Mouse (Mus musculus): ENCODE measurements at regions not wholly inside any gene's neighbourhood (a gene's known extent, or its start where the extent isn't known, plus 50 kb on each side); places are given as distances from the start of the nearest gene placed in this dataset.
"Not testable (repeated sequence)": the region's sequence is repeated elsewhere in the genome, so short reads cannot be mapped to it uniquely, and the experiment has no call there.

DNA sequence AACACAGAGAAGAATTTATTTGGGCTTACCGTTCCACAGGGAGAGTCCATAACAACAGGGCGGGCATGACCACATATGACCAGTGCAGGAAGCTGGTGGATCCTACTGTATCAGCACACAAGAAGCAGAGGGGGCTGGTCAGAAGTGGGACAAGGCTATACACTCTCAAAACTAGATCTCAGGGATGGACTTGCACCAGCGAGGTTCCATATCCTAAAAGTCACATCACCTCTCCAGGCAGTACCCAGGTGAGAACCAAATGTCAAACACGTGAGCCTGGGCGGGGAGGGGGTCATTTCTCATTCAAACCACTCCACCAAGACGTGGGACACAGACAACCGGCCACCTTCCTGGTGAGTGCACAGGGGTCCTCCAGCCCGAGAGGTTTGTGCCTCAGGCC is 167.9 kb downstream of the Basp1 start:
- DNase-seq (ENCODE audit: low spot score in 2 of 2) = no peak

- no peak for DNase-seq (ENCODE audit: low spot score in 2 of 2)
These were observed 175.6 kb downstream of the Basp1 start for GRCm38 (mm10) chr15:25237665-25238664.

DNA sequence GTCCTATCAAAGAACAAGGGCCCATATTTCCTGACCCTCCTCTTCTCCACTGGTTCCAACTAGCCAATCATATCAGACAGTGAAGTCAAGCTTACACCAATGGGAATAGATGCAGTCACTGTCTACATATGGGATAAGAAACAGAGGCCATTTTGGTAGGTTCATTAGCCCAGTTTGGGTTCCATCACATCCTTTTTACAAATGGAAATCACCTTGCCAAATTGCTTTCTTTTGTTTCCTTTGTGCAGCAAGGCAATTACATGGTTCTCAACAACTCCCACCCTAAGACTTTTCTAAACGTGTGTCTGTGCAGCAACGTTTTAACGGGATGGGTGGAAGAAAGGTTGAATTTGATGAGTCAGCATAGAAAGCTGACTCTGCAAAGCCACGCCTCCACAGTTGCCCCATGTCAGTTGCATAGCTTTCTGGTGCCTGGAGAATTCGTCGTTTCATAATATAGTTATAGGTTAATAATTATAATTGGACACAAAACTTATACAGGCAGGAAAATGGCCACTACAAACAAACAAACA is 177.3 kb downstream of the Basp1 start:
- DNase-seq (ENCODE audit: low spot score in 2 of 2) = no peak

- DNase-seq (ENCODE audit: low spot score in 2 of 2) = no peak
These were observed 179.4 kb downstream of the Basp1 start for GRCm38 (mm10) chr15:25234064-25234700.

DNA sequence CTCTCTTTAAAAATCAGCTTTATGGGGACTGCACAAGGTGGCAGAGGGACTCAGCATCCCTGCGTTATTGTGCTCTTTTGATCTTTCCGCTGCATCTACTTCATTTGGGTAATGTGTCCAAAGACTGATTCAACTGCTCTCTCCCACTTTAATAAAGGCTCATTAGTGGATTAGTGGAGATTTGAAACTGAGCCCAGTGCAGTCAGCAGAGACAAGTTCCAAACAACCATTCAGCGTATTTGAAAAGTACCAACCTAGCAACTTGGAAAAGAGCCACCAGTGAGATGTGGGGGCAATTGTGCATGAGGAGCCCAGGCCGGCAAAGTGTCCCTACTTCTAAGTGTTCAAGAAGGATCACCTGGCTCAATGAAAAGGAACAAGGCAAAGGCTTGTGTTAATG is 183.4 kb downstream of the Basp1 start:
- DNase-seq (ENCODE audit: low spot score in 2 of 2) = no peak

DNA sequence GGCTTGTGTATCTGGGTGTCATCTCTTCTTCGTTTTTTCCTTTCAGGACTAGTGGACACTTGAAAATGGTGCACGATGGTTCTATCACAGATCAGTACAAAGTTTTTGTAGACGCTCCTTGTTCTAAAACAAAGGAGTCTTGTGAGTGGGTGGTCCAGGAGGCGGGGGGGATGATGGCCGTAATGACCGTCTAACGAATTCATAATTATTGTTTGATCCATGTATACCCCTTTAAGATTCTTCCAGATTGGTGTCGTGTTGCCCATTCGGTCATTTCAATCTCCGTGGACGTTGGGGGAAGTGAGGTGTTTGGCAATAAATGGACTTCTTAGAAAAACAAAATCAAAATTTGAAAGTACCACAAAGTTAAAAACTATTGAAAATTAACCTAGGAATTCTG is 183.8 kb downstream of the Basp1 start:
- no peak for DNase-seq (ENCODE audit: low spot score in 2 of 2)

DNA sequence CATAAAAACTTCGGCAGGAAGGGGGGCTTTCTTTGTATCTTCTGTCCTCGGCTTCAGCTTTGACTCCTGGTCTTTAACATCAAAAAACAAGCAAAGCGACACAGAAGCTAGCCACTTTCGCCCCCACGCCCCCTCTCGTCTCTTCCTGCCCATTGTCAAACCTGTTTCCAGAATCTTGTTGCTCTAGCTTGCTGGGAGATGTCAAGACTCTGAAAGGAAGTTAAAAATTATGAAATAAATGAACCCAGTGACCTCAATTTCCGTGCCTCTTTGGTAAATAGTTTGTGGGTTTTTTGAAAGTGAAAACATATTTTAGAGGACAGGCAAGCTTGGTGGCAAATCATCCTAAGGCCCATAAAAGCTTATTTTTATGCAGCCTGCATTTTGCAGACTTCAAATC is 186.1 kb downstream of the Basp1 start:
- no peak for DNase-seq (ENCODE audit: low spot score in 2 of 2)

DNA sequence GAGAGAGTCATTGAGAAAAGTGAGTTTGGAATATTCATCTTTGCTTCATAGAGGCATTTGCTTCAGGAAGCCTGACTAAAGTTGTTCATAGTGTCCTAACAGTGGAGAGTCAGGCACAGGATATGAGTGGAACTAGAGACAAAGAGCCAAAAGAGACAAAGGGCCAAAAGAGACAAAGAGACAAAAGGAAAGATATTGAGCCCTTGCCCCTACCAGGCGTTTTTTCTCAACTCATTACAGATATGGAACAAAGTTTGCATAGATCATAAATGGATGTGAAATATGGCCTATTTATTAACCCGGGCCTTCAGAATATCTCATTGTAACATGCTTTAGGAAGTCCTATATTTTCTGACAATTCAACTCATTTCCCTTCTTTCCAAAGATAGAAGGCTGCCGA is 187.6 kb downstream of the Basp1 start:
- no peak for DNase-seq (ENCODE audit: low spot score in 2 of 2)

DNA sequence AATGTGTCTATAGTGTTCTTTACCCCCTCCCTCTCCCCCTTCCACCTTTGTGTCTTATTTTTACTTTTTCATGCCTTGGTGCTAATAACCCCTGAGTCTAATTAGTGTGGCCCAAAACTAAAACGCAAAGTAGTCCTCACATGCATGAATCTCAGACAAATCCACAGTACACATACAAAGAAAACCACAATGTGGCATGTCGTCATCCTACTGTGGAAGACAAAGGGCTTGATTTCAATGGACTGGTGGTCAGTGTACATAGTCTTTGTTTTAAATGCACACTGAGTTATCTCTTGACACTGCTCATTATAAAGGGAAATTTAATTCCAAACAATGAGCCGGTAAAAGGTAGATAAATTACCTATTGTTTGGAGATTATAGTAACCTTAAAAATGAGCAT is 188.1 kb downstream of the Basp1 start:
- DNase-seq (ENCODE audit: low spot score in 2 of 2) = no peak

DNA sequence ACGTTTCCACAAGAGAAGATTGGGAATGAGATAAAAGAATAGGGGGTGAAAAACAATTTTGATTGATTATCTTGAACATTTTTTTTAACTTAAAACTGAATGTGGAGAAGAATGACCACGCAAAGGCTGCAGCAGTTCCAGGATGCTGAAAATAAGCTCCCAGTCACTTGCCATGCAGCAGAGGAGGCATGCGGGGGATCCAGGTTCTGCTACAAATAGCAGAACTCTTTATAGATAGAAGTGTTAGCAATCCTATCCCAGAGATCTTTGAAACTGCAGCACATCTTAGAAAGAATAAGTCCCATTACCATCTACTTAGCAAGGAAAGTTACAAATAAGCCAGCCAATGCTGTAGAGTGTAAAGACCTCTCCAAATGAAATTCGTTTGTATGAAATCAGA is 191.8 kb downstream of the Basp1 start:
- DNase-seq (ENCODE audit: low spot score in 2 of 2) = no peak

GRCm38 (mm10) chr15:25216375-25216774 is 197.2 kb downstream of the Basp1 start:
- no peak for DNase-seq (ENCODE audit: low spot score in 2 of 2)

GRCm38 (mm10) chr15:25202097-25202496 is 211.5 kb downstream of the Basp1 start:
- no peak for DNase-seq (ENCODE audit: low spot score in 2 of 2)

- DNase-seq (ENCODE audit: low spot score in 2 of 2) = not testable (repeated sequence)
These were observed 213.3 kb downstream of the Basp1 start for GRCm38 (mm10) chr15:25200249-25200648.

DNA sequence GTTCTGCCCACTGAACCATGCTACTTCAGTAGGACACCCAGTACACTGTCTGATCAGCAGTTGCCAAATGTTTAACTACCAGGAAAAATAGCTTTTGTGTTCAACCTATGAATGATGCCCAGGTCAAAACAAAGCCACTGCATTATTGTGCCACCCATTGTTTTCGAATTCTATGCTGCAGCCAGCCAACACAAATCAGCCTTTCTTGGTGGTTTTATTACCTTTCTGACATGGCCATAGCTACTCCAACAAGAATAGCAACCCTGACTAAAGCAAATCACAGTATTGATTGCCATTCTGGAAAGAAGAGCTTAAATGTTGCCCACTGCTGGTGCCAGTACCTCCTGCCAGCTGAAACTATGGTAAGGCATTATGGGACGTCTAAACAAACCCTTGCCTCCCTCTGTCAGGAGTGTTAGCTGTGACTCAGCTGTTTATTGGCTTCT is 225.7 kb downstream of the Basp1 start:
- DNase-seq (ENCODE audit: low spot score in 2 of 2) = no peak

DNA sequence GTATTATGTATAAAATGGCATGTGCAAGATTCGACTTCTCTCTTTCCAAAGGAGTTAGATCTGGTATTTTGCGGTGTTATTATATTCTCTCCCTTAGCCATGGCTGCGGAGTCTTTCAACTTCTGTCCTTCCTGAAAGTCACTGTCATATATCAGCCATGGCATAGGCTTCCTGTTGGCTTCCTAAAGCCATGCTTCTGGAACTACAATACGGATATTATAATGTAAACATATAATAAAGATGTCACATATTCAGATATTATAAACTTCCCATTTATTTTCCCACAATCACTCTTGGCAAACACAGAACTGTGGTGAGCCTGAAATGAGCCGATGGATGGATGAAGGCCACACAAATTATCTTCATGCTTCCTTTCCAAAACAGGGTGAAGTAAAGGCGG is 240.8 kb downstream of the Basp1 start:
- no peak for DNase-seq (ENCODE audit: low spot score in 2 of 2)

- DNase-seq (ENCODE audit: low spot score in 2 of 2) = no peak
These were observed 267.2 kb downstream of the Basp1 start for GRCm38 (mm10) chr15:25146371-25146770.

DNA sequence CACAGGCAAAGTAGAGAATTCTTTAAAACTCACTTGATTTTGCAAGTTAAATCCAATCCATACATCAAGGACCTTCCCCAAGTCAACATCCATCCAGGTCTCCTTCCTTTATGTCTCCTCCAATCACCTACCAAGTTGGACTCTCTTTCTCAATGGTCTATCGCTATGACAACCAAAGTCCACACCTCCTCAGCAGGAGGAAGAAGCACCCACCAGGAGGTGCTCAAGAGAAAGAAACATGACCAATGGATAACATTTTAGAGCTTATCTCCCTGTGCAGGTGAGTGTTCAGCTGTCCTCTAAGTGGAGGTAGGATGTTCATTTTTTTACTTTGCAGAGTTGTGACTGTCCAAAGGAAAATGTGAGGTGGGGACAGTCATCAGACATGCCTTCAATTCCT is 269.3 kb downstream of the Basp1 start:
- DNase-seq (ENCODE audit: low spot score in 2 of 2) = peak in 1 of 2 experiments; percentile 7

DNA sequence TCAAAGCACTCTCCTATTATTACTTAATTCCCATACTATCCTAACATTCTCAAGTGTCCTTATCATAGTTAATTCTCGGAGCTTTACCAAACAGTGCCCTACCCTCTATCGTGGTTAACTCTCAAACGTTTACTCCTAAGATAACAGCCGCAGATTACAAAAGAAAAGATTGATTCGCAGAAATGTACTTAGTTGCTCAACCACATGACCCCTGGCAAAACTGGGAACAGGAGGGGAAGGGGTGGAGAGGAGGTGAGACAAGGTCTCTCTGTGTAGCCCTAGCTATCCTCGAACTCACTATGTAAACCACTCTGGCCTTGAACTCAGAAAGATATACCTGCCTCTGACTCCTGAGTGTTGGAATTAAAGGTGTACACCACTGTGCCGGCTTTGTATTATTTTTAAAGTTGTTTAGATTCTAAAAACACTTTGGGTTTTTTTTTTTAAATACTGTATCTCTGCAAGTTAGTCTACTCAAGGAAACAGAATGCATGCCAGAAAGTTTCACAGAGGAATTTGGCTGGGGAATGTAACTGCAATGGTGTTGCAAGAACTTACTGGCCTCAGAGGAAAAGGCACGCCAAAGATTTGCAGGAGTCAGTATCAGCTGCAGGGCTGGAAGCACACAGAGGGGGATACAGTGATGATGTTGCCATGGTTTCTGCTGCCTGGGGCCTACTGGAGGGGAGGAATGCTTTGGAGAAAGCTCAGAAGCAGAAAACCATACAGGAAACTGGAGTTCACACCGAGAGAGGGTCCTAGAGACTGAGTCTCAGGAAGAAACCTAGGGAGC is 273.0 kb downstream of the Basp1 start:
- peak; percentile 3 to 15 for DNase-seq (ENCODE audit: low spot score in 2 of 2)

DNA sequence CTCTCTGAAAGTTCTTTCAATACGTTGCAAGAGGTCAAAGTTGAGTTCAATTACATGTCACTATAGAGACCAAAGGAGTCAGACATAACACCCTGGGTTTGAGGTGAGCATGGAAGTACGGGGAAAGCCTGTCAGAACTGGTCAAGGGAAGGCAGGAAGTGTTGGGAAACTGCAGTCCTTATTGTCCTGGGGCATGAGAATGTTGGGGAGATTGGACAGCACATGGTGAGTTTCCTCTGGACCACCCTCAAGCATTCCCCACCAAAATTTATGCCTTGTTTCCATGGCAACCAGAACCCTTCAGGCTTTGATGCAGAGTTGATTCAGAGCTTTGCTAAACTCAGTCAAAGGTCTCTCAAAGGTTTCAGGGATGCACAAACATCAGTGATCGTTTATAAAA is 276.5 kb downstream of the Basp1 start:
- DNase-seq (ENCODE audit: low spot score in 2 of 2) = no peak

DNA sequence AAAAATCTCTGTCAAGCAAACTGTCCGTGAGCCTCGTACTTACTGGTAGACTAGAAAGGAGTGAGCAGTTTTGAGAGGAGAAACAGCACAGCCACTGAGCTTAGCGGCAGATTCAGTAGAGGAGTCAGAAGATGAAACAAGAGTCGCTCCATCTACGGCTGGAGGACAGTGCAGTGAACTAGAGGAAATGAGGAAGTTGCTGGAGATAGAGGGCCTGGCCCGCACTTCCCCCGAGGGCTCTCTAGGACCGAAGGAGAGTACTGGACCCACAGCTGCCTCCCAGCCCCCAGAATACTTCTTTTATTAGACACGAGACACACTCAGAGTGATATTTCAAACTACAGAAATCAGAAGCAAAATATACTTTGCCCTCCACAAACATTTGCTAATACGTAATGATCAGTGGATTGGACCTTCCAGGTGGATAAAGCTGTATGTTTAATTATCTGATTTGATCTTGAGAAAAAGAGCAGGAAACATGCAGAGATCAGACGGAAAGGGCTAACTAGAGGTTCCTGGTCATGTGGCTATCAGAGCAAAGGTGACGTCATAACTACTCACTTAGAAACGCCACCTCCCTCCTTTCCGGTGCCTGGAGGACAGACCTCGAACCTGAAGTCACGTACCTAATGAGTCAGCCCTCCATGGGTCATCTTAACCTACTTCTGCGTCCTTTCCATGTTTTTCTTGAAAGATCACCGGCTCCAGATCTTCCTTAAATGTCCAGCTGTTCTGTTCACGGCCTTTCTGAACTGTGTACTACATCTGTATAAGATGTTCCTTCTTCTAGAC is 277.9 kb downstream of the Basp1 start:
- DNase-seq (ENCODE audit: low spot score in 2 of 2) = no peak

GRCm38 (mm10) chr15:25130096-25130495 is 283.5 kb downstream of the Basp1 start:
- DNase-seq (ENCODE audit: low spot score in 2 of 2) = no peak

Data from urinary bladder, postnatal 36 days (tissue).